23 mouse cellular contexts compared by ENCODE assay signal in the genomic region with DNA sequence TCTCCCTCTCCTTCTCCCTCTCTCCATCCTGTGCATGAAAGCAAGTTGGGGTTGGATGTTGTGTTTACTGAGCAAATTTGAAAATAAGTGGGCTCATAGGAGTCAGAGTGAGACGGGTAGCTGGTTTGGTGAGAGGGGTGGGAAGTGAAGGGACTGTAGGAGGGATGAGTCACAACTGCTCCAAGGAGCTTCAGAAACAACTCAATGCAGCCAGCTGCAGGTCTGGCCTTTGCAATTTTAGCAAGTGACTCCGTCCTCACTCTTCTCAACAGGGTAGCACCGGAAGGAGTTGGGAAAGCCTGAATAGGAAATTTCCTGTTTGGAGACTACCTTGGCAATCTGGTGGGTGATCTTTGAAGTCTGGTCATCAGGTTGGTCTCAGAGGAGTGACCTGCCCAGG. TPM values are rescaled to one million over a fixed set of nuclear protein-coding genes. Genes with fewer than 3 reads are reported as not detected.
DNase-seq lines count a peak whose midpoint lies in the region; TF ChIP-seq lines count a peak whose summit lies in the region.
"Had no signal": no experiment of that assay in that cellular context is flagged by ENCODE, and none has a peak within 500 bp of the region (broad histone marks: within the 10 kb centered on the region; RNA-seq: fewer than 3 reads in every experiment).

No protein-coding gene starts in this region.

- H3K79me2 ChIP-seq in myocyte (ENCODE audit: control insufficient read depth, insufficient read depth): no peaks in the 10 kb centered on the region

- WGBS in cerebellum, adult 2 months: 83% methylated on average over 3 of the region's 3 CpGs

- H3ac ChIP-seq in myocyte (ENCODE audit: control insufficient read depth, insufficient read length): no peak overlapping the region

- no peak for TF ChIP-seq POLR2A in myocyte (IDR thresholded peaks at IDR 0.05; ENCODE audit: insufficient read length, low read depth)
- no peak for TF ChIP-seq POLR2A in cerebellum, adult 2 months (IDR thresholded peaks at IDR 0.05; ENCODE audit: borderline replicate concordance, insufficient read depth, low read length)

- no peak overlapping the region for H3K27ac ChIP-seq in cerebellum, adult 2 months (ENCODE audit: insufficient read depth, low read length)
- H3K27ac ChIP-seq: forebrain, embryonic 12.5 days; heart, embryonic 10.5 days; hindbrain, embryonic 14.5 days; layer of hippocampus, adult 2 months; liver, embryonic 12.5 days; macrophage; midbrain, embryonic 13.5 days had no signal

- no peaks in the 10 kb centered on the region for H3K4me1 ChIP-seq in cerebellum, adult 2 months (ENCODE audit: control insufficient read depth, insufficient read depth, low read length)
- H3K4me1 ChIP-seq: forebrain, embryonic 12.5 days; heart, embryonic 10.5 days had no signal

- no peak overlapping the region for H3K4me3 ChIP-seq in myocyte
- H3K4me3 ChIP-seq in cerebellum, adult 2 months (replicated peaks; ENCODE audit: insufficient read depth, low read depth, low read length): no peak overlapping the region
- H3K4me3 ChIP-seq: erythroblast, embryonic 14.5 days; forebrain, embryonic 12.5 days; heart, embryonic 10.5 days; layer of hippocampus, adult 2 months; liver, embryonic 12.5 days; midbrain, embryonic 13.5 days had no signal

- no peaks in the 10 kb centered on the region for H3K36me3 ChIP-seq in myocyte (ENCODE audit: control insufficient read depth, insufficient read depth)
- H3K36me3 ChIP-seq: forebrain, embryonic 12.5 days; heart, embryonic 10.5 days; liver, embryonic 12.5 days; midbrain, embryonic 13.5 days had no signal

- no peak for TF ChIP-seq CTCF in cerebellum, adult 2 months (IDR thresholded peaks at IDR 0.05; ENCODE audit: borderline replicate concordance, insufficient read depth, low read depth, low read length)

- H3K4me2 ChIP-seq in myocyte (ENCODE audit: low read depth): peak overlapping the region; percentile 56
- H3K4me2 ChIP-seq: forebrain, embryonic 12.5 days; hindbrain, embryonic 14.5 days; liver, embryonic 12.5 days; midbrain, embryonic 13.5 days had no signal

- H3K27me3 ChIP-seq in myocyte (ENCODE audit: control insufficient read depth, insufficient read depth, insufficient read length): no peaks in the 10 kb centered on the region
- H3K27me3 ChIP-seq in cerebellum, adult 2 months (ENCODE audit: control insufficient read depth, insufficient read depth, low read length): no peaks in the 10 kb centered on the region
- H3K27me3 ChIP-seq: forebrain, embryonic 12.5 days; liver, embryonic 12.5 days; midbrain, embryonic 13.5 days had no signal

- peak; percentile 66 for DNase-seq in right cerebral cortex, adult 18-20 months
- no peak for DNase-seq in right cerebral cortex, postnatal 14 days
- DNase-seq in MN1 (ENCODE audit: low spot score): peak; percentile 40
- no peak for DNase-seq in T-cell, adult 2 months (ENCODE audit: low spot score)
- no peak for DNase-seq in cerebellum, adult 2 months
- no peak for DNase-seq in testis, postnatal 10 days (ENCODE audit: low spot score)
- DNase-seq: adrenal gland, postnatal 14 days; cerebellum, adult 18-20 months; cerebellum, postnatal 14 days; forebrain, postnatal 0 days; gastrocnemius, postnatal 14 days; kidney, adult 11 months; kidney, postnatal 25 days; right cerebral cortex, postnatal 4 days had no signal

TF ChIP-seq in myocyte, 11 proteins besides CTCF, POLR2A, EP300 and RAD21:
- peak in 1 of 3 experiments; percentile 18 for TF ChIP-seq MYOD1 (IDR thresholded peaks at IDR 0.05; ENCODE audit: control insufficient read depth in 1 of 3, insufficient read length in 2 of 3, low read depth in 2 of 3)
- TF ChIP-seq REST (IDR thresholded peaks at IDR 0.05; ENCODE audit: insufficient read depth, insufficient read length): no peak

RNA-seq across cellular contexts. Expression of gene Irf2, which starts 25.1 kb away (rescaled TPM):
- polyA plus RNA-seq in myocyte (2012; fragmentation: generic; extraction: Trizol): 8.8 TPM
- 19.0 and 20.1 TPM in 2 replicates for polyA plus RNA-seq in cerebellum, adult 2 months (2012; rRNA removed)

Comparison
In these comparisons a context has a peak if more than half of its experiments do, and no peak if none do; other contexts are left out.
1. DNase-seq: peak in right cerebral cortex, adult 18-20 months (single experiment) and MN1 (single experiment); none in right cerebral cortex, postnatal 14 days (single experiment), T-cell, adult 2 months (single experiment), cerebellum, adult 2 months (0 of 2) and testis, postnatal 10 days (single experiment).